Mouse (Mus musculus) brain, embryonic 14.5 days (tissue): ENCODE results near the gene Hoxb7.

ENCODE experiments used
- CTCF ChIP-seq: fragments of 200-500 bp; IDR thresholded peaks from 2 replicates; pipeline ENCODE4 v1.5.1; 2012; ENCODE audit warnings: inconsistent platforms, mild to moderate bottlenecking, moderate library complexity, borderline replicate concordance; ENCODE audit not compliant: insufficient read depth, insufficient read length; ENCODE audit errors: extremely low read depth
- POLR2A ChIP-seq: fragments of 200-500 bp; IDR thresholded peaks from 2 replicates; pipeline ENCODE4 v1.6.1; 2012; ENCODE audit warnings: mild to moderate bottlenecking, inconsistent platforms, borderline replicate concordance; ENCODE audit not compliant: poor library complexity, insufficient read depth, insufficient read length, severe bottlenecking; ENCODE audit errors: extremely low read depth

DNA sequence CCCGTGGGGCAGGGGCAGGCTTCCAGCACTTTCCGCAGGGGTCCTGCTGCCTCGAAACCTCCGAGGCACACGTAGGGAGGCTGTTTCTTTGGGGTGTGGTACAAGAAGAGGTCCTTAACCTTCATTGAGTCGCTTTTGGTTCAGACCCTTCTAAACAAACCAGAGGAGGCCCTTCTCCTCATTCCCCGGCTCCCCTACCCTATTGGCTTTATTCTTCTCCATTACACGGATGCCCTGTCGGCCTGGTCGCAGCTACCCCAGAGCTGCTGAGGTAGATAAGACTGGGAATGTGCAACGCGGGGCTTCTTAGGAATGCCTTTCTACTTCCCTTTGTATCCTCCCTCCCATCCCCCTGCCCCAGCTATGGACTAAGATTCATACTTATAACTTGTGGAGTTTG, 40.3 kb downstream of the Hoxb7 start:
- no peak for TF ChIP-seq POLR2A
- TF ChIP-seq CTCF, result no peak
